Mouse (Mus musculus) intestine, postnatal 0 days (tissue): ENCODE measurements around the gene Cd320. TPM values are rescaled to one million over a fixed set of nuclear protein-coding genes. Genes with fewer than 3 reads are reported as not detected.
"Not testable (repeated sequence)": the region's sequence is repeated elsewhere in the genome, so short reads cannot be mapped to it uniquely, and the experiment has no call there.

Experiments
- ATAC-seq: fragments of 200-750 bp; cut with Nextera tagmentation; 2 replicates; pipeline ENCODE4 v1.8.0; 2017; ENCODE audit warnings: mild to moderate bottlenecking, moderate TSS enrichment, moderate library complexity
- H3K27ac ChIP-seq: fragments of 300-500 bp; sonication (generic); 2 replicates; pipeline ENCODE4 v1.5.1; 2014; ENCODE audit warnings: mild to moderate bottlenecking, low read depth, low read length, moderate library complexity
- H3K27me3 ChIP-seq: fragments of 300-500 bp; sonication (generic); replicated peaks from 2 replicates; pipeline ENCODE4 v1.6.1; 2014; ENCODE audit warnings: low read length, mixed read lengths; ENCODE audit not compliant: control insufficient read depth, insufficient read depth
- H3K36me3 ChIP-seq: fragments of 300-500 bp; sonication (generic); 2 replicates; pipeline ENCODE4 v1.6.1; 2014; ENCODE audit warnings: mild to moderate bottlenecking, moderate library complexity; ENCODE audit not compliant: control insufficient read depth, insufficient read depth
- H3K4me1 ChIP-seq: fragments of 300-500 bp; sonication (generic); replicated peaks from 2 replicates; pipeline ENCODE4 v1.6.1; 2014; ENCODE audit warnings: antibody characterized with exemption, low read length, mixed read lengths; ENCODE audit not compliant: control insufficient read depth, insufficient read depth
- H3K4me2 ChIP-seq: fragments of 300-500 bp; sonication (generic); replicated peaks from 2 replicates; pipeline ENCODE4 v1.6.1; 2014; ENCODE audit warnings: low read depth, mild to moderate bottlenecking, moderate library complexity
- H3K4me3 ChIP-seq: fragments of 300-500 bp; sonication (generic); 2 replicates; pipeline ENCODE4 v1.5.1; 2014; ENCODE audit warnings: low read depth, low read length
- H3K9ac ChIP-seq: fragments of 300-500 bp; sonication (generic); 2 replicates; pipeline ENCODE4 v1.6.1; 2014; ENCODE audit warnings: mild to moderate bottlenecking, low read depth, low read length
- H3K9me3 ChIP-seq: fragments of 300-500 bp; sonication (generic); 2 replicates; pipeline ENCODE4 v1.6.1; 2016; ENCODE audit warnings: mixed run types; ENCODE audit not compliant: control insufficient read depth
- CTCF ChIP-seq: sonication (generic); IDR thresholded peaks from 2 replicates; pipeline ENCODE4 v1.5.1; 2016; ENCODE audit warnings: low read depth, mild to moderate bottlenecking, control low read depth, antibody characterized with exemption, moderate library complexity
- WGBS: fragments of 180-500 bp; shearing (Covaris S2); extraction: QIAGEN DNeasy Blood & Tissue Kit; methylation state at CpG from one replicate; pipeline ENCODE4 v1.1.7; 2014; 5-methylcytosine and 5-hydroxymethylcytosine counted together
- polyA plus RNA-seq: library from polyadenylated mRNA; unstranded; fragments of >200 nt; fragmentation: Nextera tagmentation; extraction: Ambion mirVana; gene quantifications from 2 replicates; pipeline ENCODE4 v1.2.1, GENCODE M21; 2015

The Cd320 gene
- polyA plus RNA-seq, 1 experiment from 2014 or later, result 16.8 TPM

GRCm38 (mm10) chr17:33874411-33874810, 31.5 kb downstream of the Cd320 start:
- no peaks in the 10 kb centered on the region for H3K4me1 ChIP-seq
- no peak overlapping the region for H3K4me2 ChIP-seq
- ATAC-seq, result no peak
- H3K4me3 ChIP-seq, result no peak overlapping the region
- H3K27me3 ChIP-seq, result no peaks in the 10 kb centered on the region
- H3K36me3 ChIP-seq, result peaks cover 11% of the 10 kb centered on the region; the same call in 1 of the 2 replicates
- WGBS, result 83% methylated on average over 11 of the region's 11 CpGs
- H3K27ac ChIP-seq, result no peak overlapping the region
- TF ChIP-seq CTCF, result no peak
- no peak overlapping the region for H3K9ac ChIP-seq
- H3K9me3 ChIP-seq, result no peaks in the 10 kb centered on the region

- 68% methylated on average over 5 of the region's 5 CpGs for WGBS
These were observed 32.9 kb downstream of the Cd320 start for GRCm38 (mm10) chr17:33875797-33876196.

GRCm38 (mm10) chr17:33884320-33884719, 41.4 kb downstream of the Cd320 start:
- H3K4me3 ChIP-seq, ATAC-seq, H3K27ac ChIP-seq, H3K4me2 ChIP-seq, H3K9me3 ChIP-seq, H3K4me1 ChIP-seq, H3K9ac ChIP-seq, H3K27me3 ChIP-seq: not testable (repeated sequence)
- peaks cover 11% of the 10 kb centered on the region; the same call in 1 of the 2 replicates for H3K36me3 ChIP-seq
- WGBS, result 95% methylated on average over 10 of the region's 11 CpGs

More at GRCm38 (mm10) chr17:33875797-33876196, 32.9 kb downstream of the Cd320 start:
- H3K27ac ChIP-seq, H3K9ac ChIP-seq, H3K27me3 ChIP-seq, H3K4me1 ChIP-seq, H3K4me2 ChIP-seq, ATAC-seq, H3K9me3 ChIP-seq, H3K4me3 ChIP-seq: not testable (repeated sequence)
- peaks cover 14% of the 10 kb centered on the region; the same call in 1 of the 2 replicates for H3K36me3 ChIP-seq
- peak; percentile 56 for TF ChIP-seq CTCF

GRCm38 (mm10) chr17:33887802-33888201, 44.9 kb downstream of the Cd320 start:
- H3K4me1 ChIP-seq, ATAC-seq, H3K9me3 ChIP-seq, H3K27ac ChIP-seq, H3K27me3 ChIP-seq, H3K9ac ChIP-seq, H3K4me3 ChIP-seq, H3K4me2 ChIP-seq, H3K36me3 ChIP-seq: not testable (repeated sequence)
- 17% methylated on average over 2 of the region's 2 CpGs for WGBS

- H3K9me3 ChIP-seq, H3K4me2 ChIP-seq, H3K9ac ChIP-seq, ATAC-seq, H3K27me3 ChIP-seq, H3K36me3 ChIP-seq, H3K27ac ChIP-seq, H3K4me3 ChIP-seq, H3K4me1 ChIP-seq: not testable (repeated sequence)
These were observed 45.3 kb downstream of the Cd320 start for GRCm38 (mm10) chr17:33888230-33888629.

- H3K27ac ChIP-seq, ATAC-seq, H3K27me3 ChIP-seq, H3K9me3 ChIP-seq, H3K36me3 ChIP-seq, H3K4me1 ChIP-seq: not testable (repeated sequence)
- H3K4me3 ChIP-seq, result peak overlapping the region; percentile 66
- under 1% methylated on average over 44 of the region's 44 CpGs for WGBS
- peak overlapping the region; percentile 80 for H3K4me2 ChIP-seq
- H3K9ac ChIP-seq, result peak overlapping the region; percentile 40; the same call in 1 of the 2 replicates
These were observed 47.1 kb downstream of the Cd320 start for GRCm38 (mm10) chr17:33889941-33890532.
